Mouse (Mus musculus) G1E (cell line): ENCODE data around the gene Mrpl46.

ENCODE experiments used
- CTCF ChIP-seq: IDR thresholded peaks from 2 replicates; pipeline ENCODE4 v1.5.1; 2012; ENCODE audit warnings: low read depth, low read length, inconsistent platforms, mixed read lengths
- GATA1 ChIP-seq: IDR thresholded peaks from 2 replicates; pipeline ENCODE4 v1.6.1; 2012; ENCODE audit warnings: borderline replicate concordance, low read length, inconsistent platforms, mixed read lengths
- POLR2AphosphoS5 ChIP-seq: IDR thresholded peaks from 2 replicates; pipeline ENCODE4 v1.6.1; 2012; ENCODE audit warnings: low read depth, low read length, inconsistent platforms; ENCODE audit not compliant: insufficient replicate concordance
- TAL1 ChIP-seq: conservative IDR thresholded peaks from 2 replicates; pipeline ENCODE4 v1.6.1; 2012; ENCODE audit warnings: low read depth, low read length, inconsistent platforms, mixed read lengths

DNA sequence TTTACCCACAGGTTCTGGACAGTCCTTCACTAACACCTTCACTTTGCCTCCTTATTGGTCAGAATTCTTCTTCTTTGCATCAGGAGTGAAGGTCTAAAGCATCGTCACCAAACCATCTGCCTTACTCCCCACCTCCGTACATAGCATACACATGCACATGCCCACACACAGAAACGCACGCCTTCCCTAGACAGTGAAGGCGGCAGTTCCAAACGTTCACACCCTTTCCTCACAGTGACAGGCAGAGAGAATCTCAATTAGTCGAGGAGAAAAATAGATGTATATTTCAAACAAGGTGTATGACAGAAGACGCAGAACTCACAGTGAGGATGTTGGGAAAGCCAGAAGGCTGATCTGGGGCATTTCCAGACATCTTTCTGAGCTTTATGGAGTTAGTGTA is 51.9 kb downstream of the Mrpl46 start:
- TF ChIP-seq CTCF (no peak), POLR2AphosphoS5 (no peak), GATA1 (no peak), TAL1 (no peak)
